Mouse (Mus musculus) erythroid progenitor cell, adult 5-6 weeks (primary cell): ENCODE results near the gene Olfr170. TPM values are rescaled to one million over a fixed set of nuclear protein-coding genes. Genes with fewer than 3 reads are reported as not detected.
"Not testable (repeated sequence)": the region's sequence is repeated elsewhere in the genome, so short reads cannot be mapped to it uniquely, and the experiment has no call there.

Experiments
- ATAC-seq: replicated peaks from 2 replicates; pipeline ENCODE4 v1.8.0; 2016; ENCODE audit warnings: moderate number of reproducible peaks, mild to moderate bottlenecking, moderate TSS enrichment, inconsistent platforms; ENCODE audit not compliant: poor library complexity, low FRiP score, severe bottlenecking
- total RNA-seq, 2 experiments: library from RNA; stranded (forward) in 1 of 2; stranded (reverse) in 1 of 2; fragments of 150-400 nt in 1 of 2; fragments of 186-747, 209-891 nt in 1 of 2; gene quantifications; 2 replicates each; pipeline versions ENCODE4 v1.2.3 to v1.2.4; 2015 to 2017; ENCODE audit warnings: low replicate concordance in 2 of 2

Olfr170 gene
- total RNA-seq (2015; ENCODE audit: low replicate concordance) = not detected in 2 replicates
- not detected in 2 replicates for total RNA-seq (2017; ENCODE audit: low replicate concordance)

DNA sequence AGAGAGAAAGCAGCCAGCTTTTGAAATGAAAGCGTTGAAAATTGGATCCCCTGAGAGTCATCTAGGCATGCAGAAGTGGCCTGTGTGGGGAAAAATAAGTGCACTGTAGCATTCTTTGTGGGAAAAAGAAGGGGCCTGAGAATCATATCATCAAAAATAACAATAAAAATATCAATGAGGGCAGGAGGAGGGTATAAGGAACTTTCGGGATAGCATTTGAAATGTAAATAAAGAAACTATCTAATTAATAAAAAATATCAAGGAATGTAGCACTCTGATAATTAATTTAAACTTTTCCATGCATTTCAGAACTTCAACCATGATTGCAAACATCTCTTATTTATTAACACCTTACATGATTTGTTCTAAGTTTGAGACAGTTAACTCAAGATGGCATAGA lies at the start of gene Olfr170:
Gene Olfr170, minus strand, starts transcription at position 101 of the 400 bp plus-strand sequence.
- not testable (repeated sequence) for ATAC-seq

DNA sequence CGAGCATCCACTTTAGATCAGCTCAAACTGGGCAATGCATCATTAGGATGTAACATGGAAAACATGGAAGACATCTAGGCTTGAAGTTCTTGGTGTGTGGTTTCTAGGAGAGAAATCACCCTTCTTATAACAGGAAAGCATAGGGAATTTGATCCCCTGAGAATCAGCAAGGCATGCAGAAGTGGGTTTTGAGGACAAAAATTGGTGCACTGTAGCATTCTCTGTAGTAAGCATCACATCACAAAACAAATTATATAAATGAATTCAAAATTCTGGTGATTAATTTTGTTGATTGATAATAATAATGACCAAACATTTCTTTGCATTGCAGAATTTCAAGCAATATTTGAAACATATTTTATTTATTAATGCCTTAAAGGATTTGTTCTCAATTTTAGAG lies 18.1 kb upstream of the Olfr170 start, which contains the start of gene Olfr171:
Gene Olfr171, minus strand, starts transcription at position 101 of the 400 bp plus-strand sequence.
- no peak for ATAC-seq

DNA sequence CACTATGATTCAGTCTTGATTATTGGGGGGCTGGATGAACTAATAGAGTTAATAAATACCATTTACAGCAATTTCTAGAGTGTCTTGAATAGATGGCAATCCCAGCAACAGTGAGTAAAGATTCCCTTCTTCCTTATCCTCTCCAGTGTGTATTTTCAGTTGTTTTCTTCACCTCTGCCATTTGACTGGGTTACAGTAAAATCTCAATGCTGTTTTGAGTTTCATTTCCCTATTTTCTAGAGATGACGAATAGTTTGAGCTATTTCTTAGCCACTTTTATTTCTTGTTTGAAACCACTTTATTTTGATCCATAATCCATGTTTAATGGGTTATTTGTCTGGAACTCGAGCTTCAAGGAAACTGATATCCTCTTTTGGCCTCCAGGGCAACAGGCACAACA lies 8.5 kb downstream of the Olfr170 start:
- no peak for ATAC-seq

DNA sequence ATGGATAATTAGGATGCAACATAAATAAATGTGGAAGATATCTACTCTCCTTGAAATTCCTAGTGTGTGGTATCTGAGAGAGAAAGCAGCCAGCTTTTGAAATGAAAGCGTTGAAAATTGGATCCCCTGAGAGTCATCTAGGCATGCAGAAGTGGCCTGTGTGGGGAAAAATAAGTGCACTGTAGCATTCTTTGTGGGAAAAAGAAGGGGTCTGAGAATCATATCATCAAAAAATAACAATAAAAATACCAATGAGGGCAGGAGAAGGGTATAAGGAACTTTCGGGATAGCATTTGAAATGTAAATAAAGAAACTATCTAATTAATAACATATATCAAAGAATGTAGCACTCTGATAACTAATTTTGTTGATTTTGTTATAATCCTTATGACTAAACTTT lies 40.0 kb downstream of the Olfr170 start, which contains the start of gene Olfr169:
Gene Olfr169, minus strand, starts transcription at position 101 of the 400 bp plus-strand sequence.
- ATAC-seq = not testable (repeated sequence)

Other genes starting within 250 kb of the Olfr170 start
- not detected in 2 replicates for gene Olfr165, start 188.7 kb downstream of the Olfr170 start, total RNA-seq (2015; ENCODE audit: low replicate concordance)
- gene Olfr165, start 188.7 kb downstream of the Olfr170 start, total RNA-seq (2017; ENCODE audit: low replicate concordance) = not detected in 2 replicates
- gene Olfr166, start 128.2 kb downstream of the Olfr170 start, total RNA-seq (2015; ENCODE audit: low replicate concordance) = not detected in 2 replicates
- gene Olfr166, start 128.2 kb downstream of the Olfr170 start, total RNA-seq (2017; ENCODE audit: low replicate concordance) = not detected in 2 replicates
- gene Olfr167, start 89.6 kb downstream of the Olfr170 start, total RNA-seq (2015; ENCODE audit: low replicate concordance) = not detected in 2 replicates
- gene Olfr167, start 89.6 kb downstream of the Olfr170 start, total RNA-seq (2017; ENCODE audit: low replicate concordance) = not detected in 2 replicates
- gene Olfr168, start 76.3 kb downstream of the Olfr170 start, total RNA-seq (2015; ENCODE audit: low replicate concordance) = not detected in 2 replicates
- not detected in 2 replicates for gene Olfr168, start 76.3 kb downstream of the Olfr170 start, total RNA-seq (2017; ENCODE audit: low replicate concordance)
- not detected in 2 replicates for gene Olfr169, start 40.1 kb downstream of the Olfr170 start, total RNA-seq (2015; ENCODE audit: low replicate concordance)
- gene Olfr169, start 40.1 kb downstream of the Olfr170 start, total RNA-seq (2017; ENCODE audit: low replicate concordance) = not detected in 2 replicates
- not detected in 2 replicates for gene Olfr171, start 18.0 kb upstream of the Olfr170 start, total RNA-seq (2015; ENCODE audit: low replicate concordance)
- gene Olfr171, start 18.0 kb upstream of the Olfr170 start, total RNA-seq (2017; ENCODE audit: low replicate concordance) = not detected in 2 replicates
- gene Lamp3, start 94.5 kb upstream of the Olfr170 start, total RNA-seq (2015; ENCODE audit: low replicate concordance) = not detected in 2 replicates
- gene Lamp3, start 94.5 kb upstream of the Olfr170 start, total RNA-seq (2017; ENCODE audit: low replicate concordance) = not detected in 2 replicates
- 4.7 and 10.5 TPM in 2 replicates for gene B3gnt5, start 148.3 kb upstream of the Olfr170 start, total RNA-seq (2015; ENCODE audit: low replicate concordance)
- 3.9 and 7.1 TPM in 2 replicates for gene B3gnt5, start 148.3 kb upstream of the Olfr170 start, total RNA-seq (2017; ENCODE audit: low replicate concordance)